ENCODE assay signal across 14 mouse cellular contexts in genomic region chr7:114459909-114460308, GRCm38 (mm10).
"Had no signal": no experiment of that assay in that cellular context is flagged by ENCODE, and none has a peak within 500 bp of the region (broad histone marks: within the 10 kb centered on the region; RNA-seq: fewer than 3 reads in every experiment).

No protein-coding gene starts in this region.

- H3K27me3 ChIP-seq: limb, embryonic 12.5 days; liver, embryonic 13.5 days; midbrain, embryonic 13.5 days; neural tube, embryonic 15.5 days had no signal

- H3K4me1 ChIP-seq: limb, embryonic 12.5 days; midbrain, embryonic 13.5 days; neural tube, embryonic 15.5 days had no signal

- H3K4me2 ChIP-seq: limb, embryonic 12.5 days; liver, embryonic 13.5 days; lung, embryonic 14.5 days; midbrain, embryonic 13.5 days; neural tube, embryonic 15.5 days had no signal

- DNase-seq: kidney, adult 18-20 months; kidney, postnatal 25 days; layer of hippocampus, adult 9-11 months; layer of hippocampus, postnatal 36 days; liver, embryonic 13.5 days; lung, embryonic 14.5 days; lung, postnatal 14 days; thymus, postnatal 4 days had no signal

- H3K9ac ChIP-seq: limb, embryonic 12.5 days; liver, embryonic 13.5 days; lung, embryonic 14.5 days; midbrain, embryonic 13.5 days; neural tube, embryonic 15.5 days had no signal

- H3K9me3 ChIP-seq: limb, embryonic 12.5 days; liver, embryonic 13.5 days; midbrain, embryonic 13.5 days; neural tube, embryonic 15.5 days had no signal

- H3K4me3 ChIP-seq: limb, embryonic 12.5 days; liver, embryonic 13.5 days; midbrain, embryonic 13.5 days; myocyte; neural tube, embryonic 15.5 days had no signal

- H3K36me3 ChIP-seq: limb, embryonic 12.5 days; liver, embryonic 13.5 days; midbrain, embryonic 13.5 days; neural tube, embryonic 15.5 days had no signal

- ATAC-seq: midbrain, embryonic 13.5 days had no signal

- H3K27ac ChIP-seq: limb, embryonic 12.5 days; liver, embryonic 13.5 days; macrophage; midbrain, embryonic 13.5 days; neural tube, embryonic 15.5 days; stomach, postnatal 0 days had no signal
